Mouse (Mus musculus) hindbrain, postnatal 0 days (tissue): ENCODE measurements around the gene Tie1. TPM values are rescaled to one million over a fixed set of nuclear protein-coding genes. Genes with fewer than 3 reads are reported as not detected.

Experiments
- ATAC-seq: fragments of 200-750 bp; cut with Nextera tagmentation; 2 replicates; pipeline ENCODE4 v1.8.0; 2017; ENCODE audit warnings: mild to moderate bottlenecking, moderate TSS enrichment, moderate library complexity
- DNase-seq: peaks from one replicate; pipeline ENCODE4 v3.0.0-alpha.2; 2015; ENCODE audit warnings: low spot score
- H3K27ac ChIP-seq: fragments of 300-500 bp; sonication (generic); 2 replicates; pipeline ENCODE4 v1.5.1; 2014; ENCODE audit warnings: mild to moderate bottlenecking
- H3K27me3 ChIP-seq: fragments of 300-500 bp; sonication (generic); 2 replicates; pipeline ENCODE4 v1.6.1; 2014; ENCODE audit warnings: low read length, mixed read lengths; ENCODE audit not compliant: insufficient read depth
- H3K36me3 ChIP-seq: fragments of 300-500 bp; sonication (generic); 2 replicates; pipeline ENCODE4 v1.6.1; 2014; ENCODE audit warnings: low read length, mixed read lengths; ENCODE audit not compliant: insufficient read depth
- H3K4me1 ChIP-seq: fragments of 300-500 bp; sonication (generic); 2 replicates; pipeline ENCODE4 v1.6.1; 2014; ENCODE audit warnings: antibody characterized with exemption, low read length, mixed read lengths; ENCODE audit not compliant: insufficient read depth
- H3K4me2 ChIP-seq: fragments of 300-500 bp; sonication (generic); 2 replicates; pipeline ENCODE4 v1.6.1; 2014; ENCODE audit warnings: low read depth, mild to moderate bottlenecking, low read length, moderate library complexity, mixed read lengths
- H3K4me3 ChIP-seq: fragments of 300-500 bp; sonication (generic); 2 replicates; pipeline ENCODE4 v1.5.1; 2014; ENCODE audit warnings: low read length
- H3K9ac ChIP-seq: fragments of 300-500 bp; sonication (generic); replicated peaks from 2 replicates; pipeline ENCODE4 v1.6.1; 2014; ENCODE audit warnings: mild to moderate bottlenecking, low read length, moderate library complexity, mixed read lengths
- H3K9me3 ChIP-seq: fragments of 300-500 bp; sonication (generic); 2 replicates; pipeline ENCODE4 v1.6.1; 2016; ENCODE audit warnings: low read length, mixed read lengths
- CTCF ChIP-seq: IDR thresholded peaks from 2 replicates; pipeline ENCODE4 v1.5.1; 2016; ENCODE audit warnings: antibody characterized with exemption, control low read depth, low read depth
- WGBS: fragments of 180-500 bp; shearing (Covaris S2); extraction: QIAGEN DNeasy Blood & Tissue Kit; methylation state at CpG from one replicate; pipeline ENCODE4 v1.1.7; 2014; 5-methylcytosine and 5-hydroxymethylcytosine counted together
- polyA plus RNA-seq: library from polyadenylated mRNA; unstranded; fragments of >200 nt; fragmentation: Nextera tagmentation; extraction: Ambion mirVana; gene quantifications from 2 replicates; pipeline ENCODE4 v1.2.1, GENCODE M21; 2015
- total RNA-seq: library from RNA; depleted of rRNA; stranded (reverse); fragments of >200 nt; gene quantifications from 2 replicates; pipeline ENCODE4 v1.2.3, GENCODE M21; 2014; rRNA removed

The Tie1 gene
- 15.9 and 20.2 TPM in 2 replicates for total RNA-seq
- polyA plus RNA-seq: 10.5 and 11.6 TPM in 2 replicates

- no peak within 1 kb of the TSS for H3K4me3 ChIP-seq
- ATAC-seq (no peak), DNase-seq (no peak)
- H3K9ac ChIP-seq: no peak within 1 kb of the TSS
- no peaks in the 10 kb centered on the region for H3K27me3 ChIP-seq
- H3K36me3 ChIP-seq: no peaks in the 10 kb centered on the region
- H3K4me2 ChIP-seq: no peak within 1 kb of the TSS
- H3K9me3 ChIP-seq: no peaks in the 10 kb centered on the region
- H3K4me1 ChIP-seq: no peaks in the 10 kb centered on the region
- 75% methylated on average over 7 of the region's 8 CpGs for WGBS
- no peak for TF ChIP-seq CTCF
- H3K27ac ChIP-seq: no peak within 1 kb of the TSS
These were observed at the start of gene Tie1 for GRCm38 (mm10) chr4:118489717-118490132. Gene Tie1 (minus strand): TSS chr4:118490061.

- H3K27ac ChIP-seq: no peak overlapping the region
- H3K4me1 ChIP-seq: no peaks in the 10 kb centered on the region
- no peak overlapping the region for H3K9ac ChIP-seq
- DNase-seq (no peak), ATAC-seq (no peak)
- WGBS: 45% methylated on average over 6 of the region's 6 CpGs
- H3K9me3 ChIP-seq: no peaks in the 10 kb centered on the region
- no peak overlapping the region for H3K4me2 ChIP-seq
- no peak for TF ChIP-seq CTCF
- no peaks in the 10 kb centered on the region; the same call in 1 of the 2 replicates for H3K27me3 ChIP-seq
- no peaks in the 10 kb centered on the region for H3K36me3 ChIP-seq
- H3K4me3 ChIP-seq: no peak overlapping the region
These were observed 47.9 kb upstream of the Tie1 start for GRCm38 (mm10) chr4:118537801-118538200.

GRCm38 (mm10) chr4:118535610-118536009, 45.7 kb upstream of the Tie1 start:
- H3K4me2 ChIP-seq: no peak overlapping the region
- ATAC-seq: no peak
- no peak overlapping the region for H3K27ac ChIP-seq
- no peak for TF ChIP-seq CTCF
- H3K9me3 ChIP-seq: no peaks in the 10 kb centered on the region
- H3K36me3 ChIP-seq: no peaks in the 10 kb centered on the region
- 75% methylated on average over 6 of the region's 6 CpGs for WGBS
- DNase-seq: no peak
- no peak overlapping the region for H3K9ac ChIP-seq
- no peaks in the 10 kb centered on the region for H3K4me1 ChIP-seq
- no peaks in the 10 kb centered on the region for H3K27me3 ChIP-seq
- no peak overlapping the region for H3K4me3 ChIP-seq

- Histone ChIP-seq H3K27ac (no peak overlapping the region), H3K4me2 (no peak overlapping the region), H3K4me1 (no peaks in the 10 kb centered on the region), H3K4me3 (no peak overlapping the region), H3K27me3 (no peaks in the 10 kb centered on the region), H3K9ac (no peak overlapping the region), H3K36me3 (no peaks in the 10 kb centered on the region), H3K9me3 (no peaks in the 10 kb centered on the region)
- no peak for DNase-seq
- TF ChIP-seq CTCF: no peak
- 80% methylated on average over 7 of the region's 7 CpGs for WGBS
- ATAC-seq: no peak
These were observed 43.7 kb upstream of the Tie1 start for GRCm38 (mm10) chr4:118533605-118534004.

GRCm38 (mm10) chr4:118533156-118533555, 43.3 kb upstream of the Tie1 start:
- no peaks in the 10 kb centered on the region for H3K4me1 ChIP-seq
- no peaks in the 10 kb centered on the region for H3K9me3 ChIP-seq
- H3K27me3 ChIP-seq: no peaks in the 10 kb centered on the region
- H3K27ac ChIP-seq: no peak overlapping the region
- no peak for TF ChIP-seq CTCF
- no peak overlapping the region for H3K4me2 ChIP-seq
- ATAC-seq (no peak), DNase-seq (no peak)
- no peak overlapping the region for H3K9ac ChIP-seq
- WGBS: 48% methylated on average over 3 of the region's 4 CpGs
- no peak overlapping the region for H3K4me3 ChIP-seq
- no peaks in the 10 kb centered on the region for H3K36me3 ChIP-seq

GRCm38 (mm10) chr4:118532663-118533062, 42.8 kb upstream of the Tie1 start:
- Histone ChIP-seq H3K4me3 (no peak overlapping the region), H3K27ac (no peak overlapping the region), H3K4me2 (no peak overlapping the region), H3K4me1 (no peaks in the 10 kb centered on the region), H3K9ac (no peak overlapping the region), H3K27me3 (no peaks in the 10 kb centered on the region), H3K9me3 (no peaks in the 10 kb centered on the region), H3K36me3 (no peaks in the 10 kb centered on the region)
- WGBS: 84% methylated on average over 5 of the region's 5 CpGs
- DNase-seq (no peak), ATAC-seq (no peak)
- TF ChIP-seq CTCF: no peak

- no peak overlapping the region for H3K4me3 ChIP-seq
- no peaks in the 10 kb centered on the region for H3K9me3 ChIP-seq
- no peak overlapping the region for H3K9ac ChIP-seq
- WGBS: 88% methylated on average over 6 of the region's 6 CpGs
- no peaks in the 10 kb centered on the region for H3K27me3 ChIP-seq
- no peak for TF ChIP-seq CTCF
- ATAC-seq (no peak), DNase-seq (no peak)
- no peak overlapping the region for H3K27ac ChIP-seq
- no peak overlapping the region for H3K4me2 ChIP-seq
- no peaks in the 10 kb centered on the region for H3K36me3 ChIP-seq
- no peaks in the 10 kb centered on the region for H3K4me1 ChIP-seq
These were observed 37.9 kb upstream of the Tie1 start for GRCm38 (mm10) chr4:118527720-118528119.
